Mouse (Mus musculus) heart, postnatal 25 days (tissue): ENCODE results near the gene Myh14. TPM values are rescaled to one million over a fixed set of nuclear protein-coding genes. Genes with fewer than 3 reads are reported as not detected.
"Not testable (repeated sequence)": the region's sequence is repeated elsewhere in the genome, so short reads cannot be mapped to it uniquely, and the experiment has no call there.

ENCODE experiments used
- DNase-seq: peaks from one replicate; pipeline ENCODE4 v3.0.0; 2022; ENCODE audit warnings: low spot score
- intact Hi-C: fragments of 180-260 bp; cut with DNase I; formaldehyde crosslinking; loops from one replicate; pipeline ENCODE4 v1.15.1; 2025
- total RNA-seq, 2 experiments: library from RNA; stranded (reverse); gene quantifications; 2 replicates each; pipeline ENCODE4 v1.2.3; 2021

Myh14 gene
- total RNA-seq: 10 to 100 TPM; 72.2 to 80.8 TPM

- intact Hi-C loops: no loop called here
- peak; percentile 74 for DNase-seq
These were observed at the start of gene Myh14 for GRCm38 (mm10) chr7:44670803-44671202. Gene Myh14, minus strand, starts transcription at chr7:44670843.

- no peak for DNase-seq
- intact Hi-C loops: no loop called here
These were observed 39.2 kb upstream of the Myh14 start for GRCm38 (mm10) chr7:44709881-44710280.

GRCm38 (mm10) chr7:44708574-44708973, 37.9 kb upstream of the Myh14 start, which contains the start of gene Izumo2:
Gene Izumo2, plus strand, starts transcription at chr7:44708742.
- intact Hi-C loops: no loop called here
- DNase-seq: no peak

GRCm38 (mm10) chr7:44708093-44708492, 37.5 kb upstream of the Myh14 start:
- DNase-seq, intact Hi-C loops: not testable (repeated sequence)

- no peak for DNase-seq
- intact Hi-C loops: no loop called here
These were observed 36.6 kb upstream of the Myh14 start for GRCm38 (mm10) chr7:44707169-44707675.

- DNase-seq: no peak
- intact Hi-C loops: no loop called here
These were observed 35.7 kb upstream of the Myh14 start for GRCm38 (mm10) chr7:44706322-44706721.

- no peak for DNase-seq
- intact Hi-C loops: no loop called here
These were observed 34.4 kb upstream of the Myh14 start for GRCm38 (mm10) chr7:44705086-44705485.

- no peak for DNase-seq
These were observed 33.7 kb upstream of the Myh14 start for GRCm38 (mm10) chr7:44704363-44704762.

GRCm38 (mm10) chr7:44702985-44703384, 32.3 kb upstream of the Myh14 start:
- intact Hi-C loops: loop anchor here (5.0 kb wide), 2 partner anchors 36 to 51 kb away; no protein-coding TSS in a partner anchor

More at GRCm38 (mm10) chr7:44704363-44704762, 33.7 kb upstream of the Myh14 start:
- intact Hi-C loops: loop anchor here (5.0 kb wide), 2 partner anchors 37 to 52 kb away; no protein-coding TSS in a partner anchor

GRCm38 (mm10) chr7:44701921-44702320, 31.3 kb upstream of the Myh14 start:
- intact Hi-C loops: loop anchor here (5.0 kb wide), 2 partner anchors 35 to 50 kb away; no protein-coding TSS in a partner anchor
- no peak for DNase-seq

More at GRCm38 (mm10) chr7:44702985-44703384, 32.3 kb upstream of the Myh14 start:
- DNase-seq: no peak

- DNase-seq: no peak
- intact Hi-C loops: no loop called here
These were observed 27.3 kb upstream of the Myh14 start for GRCm38 (mm10) chr7:44697980-44698379.

GRCm38 (mm10) chr7:44697191-44697710, 26.6 kb upstream of the Myh14 start:
- DNase-seq: peak; percentile 19
- intact Hi-C loops: no loop called here

- intact Hi-C loops: no loop called here
- no peak for DNase-seq
These were observed 24.6 kb upstream of the Myh14 start for GRCm38 (mm10) chr7:44695223-44695622.

- intact Hi-C loops: no loop called here
- DNase-seq: no peak
These were observed 23.0 kb upstream of the Myh14 start for GRCm38 (mm10) chr7:44693427-44694175.

GRCm38 (mm10) chr7:44689331-44689730, 18.7 kb upstream of the Myh14 start:
- intact Hi-C loops: no loop called here

GRCm38 (mm10) chr7:44688890-44689289, 18.2 kb upstream of the Myh14 start:
- DNase-seq: no peak
- intact Hi-C loops: no loop called here

More at GRCm38 (mm10) chr7:44689331-44689730, 18.7 kb upstream of the Myh14 start:
- DNase-seq: no peak

GRCm38 (mm10) chr7:44685531-44686402, 15.1 kb upstream of the Myh14 start:
- DNase-seq: no peak

GRCm38 (mm10) chr7:44683656-44684055, 13.0 kb upstream of the Myh14 start:
- intact Hi-C loops: no loop called here
- DNase-seq: peak; percentile 26

More at GRCm38 (mm10) chr7:44685531-44686402, 15.1 kb upstream of the Myh14 start:
- intact Hi-C loops: no loop called here

- intact Hi-C loops: no loop called here
- DNase-seq: peak; percentile 32
These were observed 6.0 kb upstream of the Myh14 start for GRCm38 (mm10) chr7:44676611-44677010.

- intact Hi-C loops: no loop called here
- DNase-seq: no peak
These were observed 5.5 kb upstream of the Myh14 start for GRCm38 (mm10) chr7:44676126-44676525.
